Mouse (Mus musculus): ENCODE results near the gene Ehbp1. TPM values are rescaled to one million over a fixed set of nuclear protein-coding genes. Genes with fewer than 3 reads are reported as not detected.

The Ehbp1 gene
- polyA plus RNA-seq, 1 experiment from 2014 or later, result 12.0 TPM

GRCm38 (mm10) chr11:21988398-21988946 lies 353.6 kb downstream of the Ehbp1 start:
- WGBS, result 77% methylated on average over 1 of the region's 1 CpGs
- Histone ChIP-seq H3K4me1 (ENCODE audit: control insufficient read depth, insufficient read depth, low read length) (peaks cover 4% of the 10 kb centered on the region; the same call in 1 of the 2 replicates), H3K27ac (replicated peaks; ENCODE audit: low read depth, low read length) (no peak overlapping the region), H3K9me3 (replicated peaks; ENCODE audit: control insufficient read depth, low read length) (no peaks in the 10 kb centered on the region), H3K9ac (replicated peaks; ENCODE audit: low read length) (no peak overlapping the region), H3K4me2 (ENCODE audit: low read depth, low read length) (no peak overlapping the region), H3K27me3 (ENCODE audit: control insufficient read depth, insufficient read depth, low read length) (peaks cover 21% of the 10 kb centered on the region), H3K4me3 (ENCODE audit: low read depth, low read length) (no peak overlapping the region), H3K36me3 (replicated peaks; ENCODE audit: control insufficient read depth, insufficient read depth, low read depth, low read length) (no peaks in the 10 kb centered on the region)
- no peak for DNase-seq (ENCODE audit: low spot score)
- ATAC-seq (replicated peaks; ENCODE audit: insufficient number of reproducible peaks, low FRiP score, low TSS enrichment, low read depth), result no peak

- Histone ChIP-seq H3K27ac (replicated peaks; ENCODE audit: low read depth, low read length) (no peak overlapping the region), H3K36me3 (replicated peaks; ENCODE audit: control insufficient read depth, insufficient read depth, low read depth, low read length) (no peaks in the 10 kb centered on the region), H3K9me3 (replicated peaks; ENCODE audit: control insufficient read depth, low read length) (no peaks in the 10 kb centered on the region), H3K9ac (replicated peaks; ENCODE audit: low read length) (no peak overlapping the region), H3K4me3 (ENCODE audit: low read depth, low read length) (no peak overlapping the region), H3K27me3 (ENCODE audit: control insufficient read depth, insufficient read depth, low read length) (peaks cover 6% of the 10 kb centered on the region), H3K4me1 (ENCODE audit: control insufficient read depth, insufficient read depth, low read length) (no peaks in the 10 kb centered on the region), H3K4me2 (ENCODE audit: low read depth, low read length) (no peak overlapping the region)
- ATAC-seq (replicated peaks; ENCODE audit: insufficient number of reproducible peaks, low FRiP score, low TSS enrichment, low read depth) (no peak), DNase-seq (ENCODE audit: low spot score) (no peak)
- WGBS, result 57% methylated on average over 1 of the region's 1 CpGs
These were observed 357.0 kb downstream of the Ehbp1 start for GRCm38 (mm10) chr11:21985118-21985517.

- no peak for DNase-seq (ENCODE audit: low spot score)
- no peak overlapping the region for H3K4me2 ChIP-seq (ENCODE audit: low read depth, low read length)
- 78% methylated on average over 5 of the region's 5 CpGs for WGBS
- H3K4me1 ChIP-seq (ENCODE audit: control insufficient read depth, insufficient read depth, low read length), result no peaks in the 10 kb centered on the region
- no peak overlapping the region for H3K4me3 ChIP-seq (ENCODE audit: low read depth, low read length)
- no peaks in the 10 kb centered on the region for H3K36me3 ChIP-seq (replicated peaks; ENCODE audit: control insufficient read depth, insufficient read depth, low read depth, low read length)
- ATAC-seq (replicated peaks; ENCODE audit: insufficient number of reproducible peaks, low FRiP score, low TSS enrichment, low read depth), result no peak
- no peaks in the 10 kb centered on the region for H3K9me3 ChIP-seq (replicated peaks; ENCODE audit: control insufficient read depth, low read length)
- no peaks in the 10 kb centered on the region for H3K27me3 ChIP-seq (ENCODE audit: control insufficient read depth, insufficient read depth, low read length)
- no peak overlapping the region for H3K9ac ChIP-seq (replicated peaks; ENCODE audit: low read length)
- no peak overlapping the region for H3K27ac ChIP-seq (replicated peaks; ENCODE audit: low read depth, low read length)
These were observed 368.0 kb downstream of the Ehbp1 start for GRCm38 (mm10) chr11:21974005-21974531.

- WGBS, result 80% methylated on average over 3 of the region's 3 CpGs
- no peaks in the 10 kb centered on the region for H3K9me3 ChIP-seq (replicated peaks; ENCODE audit: control insufficient read depth, low read length)
- no peak for DNase-seq (ENCODE audit: low spot score)
- H3K36me3 ChIP-seq (replicated peaks; ENCODE audit: control insufficient read depth, insufficient read depth, low read depth, low read length), result no peaks in the 10 kb centered on the region
- H3K27me3 ChIP-seq (ENCODE audit: control insufficient read depth, insufficient read depth, low read length), result no peaks in the 10 kb centered on the region
- H3K4me1 ChIP-seq (ENCODE audit: control insufficient read depth, insufficient read depth, low read length), result no peaks in the 10 kb centered on the region
- no peak overlapping the region for H3K27ac ChIP-seq (replicated peaks; ENCODE audit: low read depth, low read length)
- H3K4me2 ChIP-seq (ENCODE audit: low read depth, low read length), result no peak overlapping the region
- no peak overlapping the region for H3K4me3 ChIP-seq (ENCODE audit: low read depth, low read length)
- H3K9ac ChIP-seq (replicated peaks; ENCODE audit: low read length), result no peak overlapping the region
- ATAC-seq (replicated peaks; ENCODE audit: insufficient number of reproducible peaks, low FRiP score, low TSS enrichment, low read depth), result no peak
These were observed 368.5 kb downstream of the Ehbp1 start for GRCm38 (mm10) chr11:21973597-21973996.

GRCm38 (mm10) chr11:21968922-21969321 lies 373.2 kb downstream of the Ehbp1 start:
- H3K36me3 ChIP-seq (replicated peaks; ENCODE audit: control insufficient read depth, insufficient read depth, low read depth, low read length), result no peaks in the 10 kb centered on the region
- no peaks in the 10 kb centered on the region for H3K27me3 ChIP-seq (ENCODE audit: control insufficient read depth, insufficient read depth, low read length)
- H3K9ac ChIP-seq (replicated peaks; ENCODE audit: low read length), result no peak overlapping the region
- no peaks in the 10 kb centered on the region for H3K9me3 ChIP-seq (replicated peaks; ENCODE audit: control insufficient read depth, low read length)
- no peak overlapping the region for H3K4me2 ChIP-seq (ENCODE audit: low read depth, low read length)
- ATAC-seq (replicated peaks; ENCODE audit: insufficient number of reproducible peaks, low FRiP score, low TSS enrichment, low read depth) (no peak), DNase-seq (ENCODE audit: low spot score) (no peak)
- WGBS, result 93% methylated on average over 3 of the region's 3 CpGs
- H3K27ac ChIP-seq (replicated peaks; ENCODE audit: low read depth, low read length), result no peak overlapping the region
- H3K4me1 ChIP-seq (ENCODE audit: control insufficient read depth, insufficient read depth, low read length), result no peaks in the 10 kb centered on the region
- no peak overlapping the region for H3K4me3 ChIP-seq (ENCODE audit: low read depth, low read length)

Other genes with a start within 250 kb of the Ehbp1 start
- 14.7 and 15.3 TPM in 2 replicates for gene Tmem17, start 169.8 kb upstream of the Ehbp1 start, polyA plus RNA-seq (2014; fragmentation: Nextera tagmentation; extraction: Ambion mirVana)

Data from embryonic facial prominence, embryonic 11.5 days (tissue).